Mouse (Mus musculus): ENCODE results near the gene Coro2a.

The Coro2a gene

GRCm38 (mm10) chr4:46505361-46506057 lies 96.5 kb downstream of the Coro2a start:
- H3K36me3 ChIP-seq (ENCODE audit: insufficient read depth, low read length), result peaks cover 39% of the 10 kb centered on the region
- no peaks in the 10 kb centered on the region for H3K9me3 ChIP-seq (ENCODE audit: low read length)
- TF ChIP-seq POU5F1 (IDR thresholded peaks at IDR 0.05; ENCODE audit: borderline replicate concordance, low read length), result no peak
- no peak for TF ChIP-seq CTCF (conservative IDR thresholded peaks at IDR 0.05; ENCODE audit: low read length)
- no peak for TF ChIP-seq NANOG (IDR thresholded peaks at IDR 0.05; ENCODE audit: borderline replicate concordance, low read length)
- H3K4me1 ChIP-seq (replicated peaks; ENCODE audit: low read depth, low read length), result peaks cover 40% of the 10 kb centered on the region
- H3K4me3 ChIP-seq (replicated peaks; ENCODE audit: low read length), result no peak overlapping the region
- H3K27me3 ChIP-seq (ENCODE audit: insufficient read depth, low read length), result peaks cover 22% of the 10 kb centered on the region

- Histone ChIP-seq H3K4me1 (replicated peaks; ENCODE audit: low read depth, low read length) (peaks cover 47% of the 10 kb centered on the region), H3K9me3 (ENCODE audit: low read length) (no peaks in the 10 kb centered on the region), H3K36me3 (ENCODE audit: insufficient read depth, low read length) (peaks cover 53% of the 10 kb centered on the region), H3K27me3 (ENCODE audit: insufficient read depth, low read length) (peaks cover 22% of the 10 kb centered on the region), H3K4me3 (replicated peaks; ENCODE audit: low read length) (no peak overlapping the region)
- TF ChIP-seq POU5F1 (IDR thresholded peaks at IDR 0.05; ENCODE audit: borderline replicate concordance, low read length), result no peak
- TF ChIP-seq NANOG (IDR thresholded peaks at IDR 0.05; ENCODE audit: borderline replicate concordance, low read length), result no peak
- TF ChIP-seq CTCF (conservative IDR thresholded peaks at IDR 0.05; ENCODE audit: low read length), result no peak
Observed at GRCm38 (mm10) chr4:46503881-46504280, 98.1 kb downstream of the Coro2a start.

GRCm38 (mm10) chr4:46502606-46503502 lies 99.1 kb downstream of the Coro2a start:
- Histone ChIP-seq H3K9me3 (ENCODE audit: low read length) (no peaks in the 10 kb centered on the region), H3K4me1 (replicated peaks; ENCODE audit: low read depth, low read length) (peaks cover 56% of the 10 kb centered on the region), H3K4me3 (replicated peaks; ENCODE audit: low read length) (0 out of 2 replicates have a peak overlapping the region, but pooled peaks have one; percentile 23), H3K36me3 (ENCODE audit: insufficient read depth, low read length) (peaks cover 53% of the 10 kb centered on the region), H3K27me3 (ENCODE audit: insufficient read depth, low read length) (peaks cover 22% of the 10 kb centered on the region)
- TF ChIP-seq NANOG (IDR thresholded peaks at IDR 0.05; ENCODE audit: borderline replicate concordance, low read length) (no peak), POU5F1 (IDR thresholded peaks at IDR 0.05; ENCODE audit: borderline replicate concordance, low read length) (no peak), CTCF (conservative IDR thresholded peaks at IDR 0.05; ENCODE audit: low read length) (no peak)

- TF ChIP-seq CTCF (conservative IDR thresholded peaks at IDR 0.05; ENCODE audit: low read length), result peak; percentile 99
- no peak for TF ChIP-seq POU5F1 (IDR thresholded peaks at IDR 0.05; ENCODE audit: borderline replicate concordance, low read length)
- H3K36me3 ChIP-seq (ENCODE audit: insufficient read depth, low read length), result peaks cover 78% of the 10 kb centered on the region
- no peaks in the 10 kb centered on the region for H3K27me3 ChIP-seq (ENCODE audit: insufficient read depth, low read length)
- H3K9me3 ChIP-seq (ENCODE audit: low read length), result no peaks in the 10 kb centered on the region
- peaks cover 50% of the 10 kb centered on the region for H3K4me1 ChIP-seq (replicated peaks; ENCODE audit: low read depth, low read length)
- H3K4me3 ChIP-seq (replicated peaks; ENCODE audit: low read length), result no peak overlapping the region
Observed at GRCm38 (mm10) chr4:46498976-46499375, 103.0 kb downstream of the Coro2a start.

GRCm38 (mm10) chr4:46498511-46498910 lies 103.5 kb downstream of the Coro2a start:
- no peaks in the 10 kb centered on the region for H3K27me3 ChIP-seq (ENCODE audit: insufficient read depth, low read length)
- TF ChIP-seq CTCF (conservative IDR thresholded peaks at IDR 0.05; ENCODE audit: low read length), result no peak
- TF ChIP-seq NANOG (IDR thresholded peaks at IDR 0.05; ENCODE audit: borderline replicate concordance, low read length), result no peak
- no peak for TF ChIP-seq POU5F1 (IDR thresholded peaks at IDR 0.05; ENCODE audit: borderline replicate concordance, low read length)
- no peak overlapping the region for H3K4me3 ChIP-seq (replicated peaks; ENCODE audit: low read length)
- H3K9me3 ChIP-seq (ENCODE audit: low read length), result no peaks in the 10 kb centered on the region
- H3K4me1 ChIP-seq (replicated peaks; ENCODE audit: low read depth, low read length), result peaks cover 50% of the 10 kb centered on the region
- peaks cover 78% of the 10 kb centered on the region for H3K36me3 ChIP-seq (ENCODE audit: insufficient read depth, low read length)

- no peaks in the 10 kb centered on the region for H3K27me3 ChIP-seq (ENCODE audit: insufficient read depth, low read length)
- H3K4me1 ChIP-seq (replicated peaks; ENCODE audit: low read depth, low read length), result peaks cover 47% of the 10 kb centered on the region
- no peak for TF ChIP-seq POU5F1 (IDR thresholded peaks at IDR 0.05; ENCODE audit: borderline replicate concordance, low read length)
- TF ChIP-seq NANOG (IDR thresholded peaks at IDR 0.05; ENCODE audit: borderline replicate concordance, low read length), result no peak
- TF ChIP-seq CTCF (conservative IDR thresholded peaks at IDR 0.05; ENCODE audit: low read length), result peak; percentile 100
Observed at GRCm38 (mm10) chr4:46497286-46497892, 104.6 kb downstream of the Coro2a start.

GRCm38 (mm10) chr4:46495543-46495942 lies 106.5 kb downstream of the Coro2a start:
- Histone ChIP-seq H3K27me3 (ENCODE audit: insufficient read depth, low read length) (no peaks in the 10 kb centered on the region), H3K4me1 (replicated peaks; ENCODE audit: low read depth, low read length) (peaks cover 38% of the 10 kb centered on the region), H3K36me3 (ENCODE audit: insufficient read depth, low read length) (peaks cover 78% of the 10 kb centered on the region), H3K9me3 (ENCODE audit: low read length) (no peaks in the 10 kb centered on the region), H3K4me3 (replicated peaks; ENCODE audit: low read length) (no peak overlapping the region)
- TF ChIP-seq CTCF (conservative IDR thresholded peaks at IDR 0.05; ENCODE audit: low read length), result no peak
- no peak for TF ChIP-seq NANOG (IDR thresholded peaks at IDR 0.05; ENCODE audit: borderline replicate concordance, low read length)
- no peak for TF ChIP-seq POU5F1 (IDR thresholded peaks at IDR 0.05; ENCODE audit: borderline replicate concordance, low read length)

More at GRCm38 (mm10) chr4:46497286-46497892, 104.6 kb downstream of the Coro2a start:
- H3K9me3 ChIP-seq (ENCODE audit: low read length), result no peaks in the 10 kb centered on the region
- no peak overlapping the region for H3K4me3 ChIP-seq (replicated peaks; ENCODE audit: low read length)
- peaks cover 80% of the 10 kb centered on the region for H3K36me3 ChIP-seq (ENCODE audit: insufficient read depth, low read length)

GRCm38 (mm10) chr4:46493071-46493470 lies 108.9 kb downstream of the Coro2a start:
- H3K9me3 ChIP-seq (ENCODE audit: low read length), result no peaks in the 10 kb centered on the region
- H3K4me3 ChIP-seq (replicated peaks; ENCODE audit: low read length), result no peak overlapping the region
- no peaks in the 10 kb centered on the region for H3K27me3 ChIP-seq (ENCODE audit: insufficient read depth, low read length)
- TF ChIP-seq POU5F1 (IDR thresholded peaks at IDR 0.05; ENCODE audit: borderline replicate concordance, low read length), result no peak
- TF ChIP-seq NANOG (IDR thresholded peaks at IDR 0.05; ENCODE audit: borderline replicate concordance, low read length), result no peak
- no peak for TF ChIP-seq CTCF (conservative IDR thresholded peaks at IDR 0.05; ENCODE audit: low read length)
- H3K36me3 ChIP-seq (ENCODE audit: insufficient read depth, low read length), result peaks cover 63% of the 10 kb centered on the region
- H3K4me1 ChIP-seq (replicated peaks; ENCODE audit: low read depth, low read length), result peaks cover 34% of the 10 kb centered on the region

Measured in E14TG2a.4 (cell line).